Mouse (Mus musculus) left cerebral cortex, postnatal 25 days (tissue): Measurements from ENCODE around the gene Prr14l. TPM values are rescaled to one million over a fixed set of nuclear protein-coding genes. Genes with fewer than 3 reads are reported as not detected.

Experiments used
- DNase-seq, 2 experiments: peaks; one replicate each; pipeline ENCODE4 v3.0.0; 2022; ENCODE audit warnings: low spot score in 2 of 2, mixed read lengths in 1 of 2
- intact Hi-C: fragments of 180-260 bp; cut with DNase I; formaldehyde crosslinking; loops from one replicate; pipeline ENCODE4 v1.15.1; 2025
- total RNA-seq, 2 experiments: library from RNA; stranded (reverse); gene quantifications; 2 replicates each; pipeline ENCODE4 v1.2.3; 2021

Prr14l gene
- total RNA-seq, 2 experiments from 2014 or later = 41.2 to 43.0 TPM

DNA sequence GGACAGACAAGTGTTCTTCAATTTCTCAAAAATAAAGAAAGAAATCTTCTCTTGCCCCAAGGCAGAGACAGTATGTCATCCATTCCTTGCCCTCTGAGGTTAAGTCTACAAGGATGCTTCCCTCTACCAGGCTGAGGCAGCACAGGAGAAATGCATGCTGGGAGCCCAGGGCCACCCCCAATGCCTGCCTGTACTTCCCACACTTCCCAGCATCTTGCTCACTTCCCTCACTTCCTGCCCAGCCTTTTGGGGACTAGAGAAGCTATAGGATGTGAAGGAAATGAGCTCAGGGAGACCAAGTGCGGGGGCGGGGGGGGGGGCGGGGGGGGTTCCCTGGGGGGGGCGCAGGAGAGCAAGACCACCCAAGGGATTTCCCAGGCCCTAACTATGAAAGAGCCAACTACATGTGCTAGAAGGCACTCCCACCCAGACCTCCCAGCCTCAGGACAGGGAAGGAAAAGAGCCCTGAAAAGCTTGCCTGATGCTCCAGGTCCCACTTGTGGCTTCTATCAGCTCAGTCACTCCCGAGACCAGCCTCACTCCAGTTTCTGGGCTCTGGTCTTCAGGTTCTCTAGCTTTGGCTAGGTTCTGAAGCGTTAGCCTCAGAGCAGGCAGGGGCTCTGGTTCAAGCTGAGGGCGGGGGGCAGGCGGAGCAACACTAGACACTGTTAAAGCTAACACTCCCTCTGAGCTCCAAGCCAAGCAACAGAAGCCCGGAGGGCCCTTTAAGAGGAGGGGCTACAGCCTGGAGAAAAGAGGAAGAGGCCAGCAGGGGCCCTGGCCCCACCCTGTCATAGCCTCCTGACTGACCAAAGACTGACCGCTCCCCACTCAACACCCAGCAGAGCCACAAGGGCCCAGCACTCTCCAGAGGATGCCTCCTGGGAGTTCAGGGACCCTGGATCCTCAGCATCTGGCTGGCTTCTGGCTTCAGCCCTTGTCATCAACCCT lies 108.1 kb downstream of the Prr14l start:
- intact Hi-C loops = loop anchor here (2.0 to 10.0 kb wide), 3 partner anchors 31 to 289 kb away; no protein-coding TSS in a partner anchor
- peak; percentile 45 to 79 for DNase-seq

DNA sequence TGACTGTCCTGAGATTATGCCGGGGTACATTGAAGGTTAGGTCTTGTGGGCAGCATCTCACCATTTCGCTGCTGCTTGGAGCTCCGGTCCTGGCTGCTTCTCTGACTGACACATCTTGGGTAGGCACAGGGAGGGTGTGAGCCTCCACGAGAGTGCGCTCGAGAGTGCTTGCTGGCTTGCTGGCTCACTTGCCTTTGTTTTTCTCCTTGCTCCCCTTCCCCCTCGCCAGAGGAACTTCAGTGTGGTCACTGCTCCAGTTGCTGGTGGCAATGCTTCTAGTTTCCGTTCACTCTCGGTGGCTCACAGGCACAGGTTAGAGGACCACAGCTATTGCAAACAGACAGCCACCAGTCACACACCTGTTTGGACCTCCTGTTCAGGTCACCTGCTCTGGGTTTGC lies 111.9 kb downstream of the Prr14l start:
- DNase-seq = peak; percentile 85 to 93
- intact Hi-C loops = loop anchor here (1.0 to 10.0 kb wide), 2 partner anchors 43 to 293 kb away; partner anchors contain the start of gene Pisd

DNA sequence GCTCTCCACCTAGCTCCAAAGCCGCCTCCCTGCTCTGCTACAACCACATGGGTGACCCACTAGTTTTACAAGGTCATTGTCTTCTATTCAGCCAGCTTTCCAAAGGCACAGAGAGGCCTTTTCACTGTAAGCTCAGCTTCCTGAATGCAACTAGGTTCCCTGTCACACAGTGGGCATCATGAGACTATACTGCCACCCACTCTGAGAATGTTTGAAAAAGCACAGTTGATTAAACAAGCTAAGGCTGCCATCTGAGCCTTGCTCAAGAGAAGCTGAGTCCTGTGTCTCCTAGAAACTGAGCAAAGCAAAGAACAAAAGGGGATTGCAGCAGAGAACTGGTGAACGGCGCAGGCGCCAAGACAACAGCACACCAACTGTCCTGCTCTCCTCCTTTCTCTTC lies 112.7 kb downstream of the Prr14l start:
- peak; percentile 79 to 89 for DNase-seq
- intact Hi-C loops = loop anchor here (1.0 to 10.0 kb wide), 2 partner anchors 27 to 293 kb away; no protein-coding TSS in a partner anchor

DNA sequence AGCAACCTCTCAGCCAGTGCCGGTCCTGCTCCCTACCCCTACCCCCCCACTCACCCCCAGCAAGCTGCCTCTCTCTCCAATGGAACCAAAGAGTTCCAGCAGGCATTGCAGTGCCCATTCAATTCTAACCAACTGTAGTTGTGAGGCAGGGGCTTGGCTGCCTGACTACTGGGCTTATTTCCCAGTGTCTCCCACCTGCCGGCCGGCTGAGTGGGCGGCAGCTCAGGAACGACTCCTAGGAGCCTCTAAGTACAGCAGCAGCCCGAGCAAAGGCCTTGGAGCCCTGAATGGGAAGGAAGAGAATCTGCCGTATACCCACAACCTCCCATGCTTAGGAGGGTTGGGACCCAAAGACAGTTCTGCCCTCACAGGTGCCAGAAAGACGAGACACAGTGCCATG lies 113.2 kb downstream of the Prr14l start:
- intact Hi-C loops = loop anchor here (1.0 to 10.0 kb wide), 2 partner anchors 27 to 294 kb away; no protein-coding TSS in a partner anchor
- DNase-seq = peak; percentile 38 to 48

DNA sequence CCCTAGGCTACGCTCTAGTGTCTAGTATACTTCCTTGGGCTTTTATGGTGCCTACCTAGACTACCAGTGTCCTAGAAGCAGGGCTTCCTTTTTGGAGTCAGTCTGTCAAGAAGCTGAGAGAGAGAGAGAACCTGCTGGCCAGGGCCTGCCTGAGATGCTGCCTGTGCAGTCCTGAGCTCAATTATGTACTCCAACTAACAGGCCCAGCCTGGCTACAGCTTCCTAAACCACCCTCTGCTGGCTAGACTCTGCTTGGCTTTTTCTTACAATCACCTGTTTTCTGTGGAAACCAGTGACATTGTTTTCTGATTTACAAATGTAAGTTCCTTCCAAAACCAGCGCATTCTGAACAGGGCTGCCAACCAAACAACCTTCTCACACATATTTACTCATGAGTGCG lies 113.9 kb downstream of the Prr14l start:
- no peak for DNase-seq
- intact Hi-C loops = loop anchor here (10.0 kb wide), 1 partner anchor 295 kb away; no protein-coding TSS in a partner anchor

Other genes with a start within 250 kb of the Prr14l start
- gene Yes1, start 243.1 kb downstream of the Prr14l start, total RNA-seq = 10 to 100 TPM; 12.5 to 13.4 TPM
- gene Pisd, start 68.6 kb downstream of the Prr14l start, total RNA-seq = 10 to 100 TPM; 55.0 to 60.5 TPM
- not detected for gene Gm20671, start 27.1 kb downstream of the Prr14l start, total RNA-seq
- 10 to 100 TPM; 62.2 to 68.6 TPM for gene Depdc5, start 9.4 kb upstream of the Prr14l start, total RNA-seq
- 1,000 to 10,000 TPM; 1,163 to 1,279 TPM for gene Ywhah, start 164.6 kb upstream of the Prr14l start, total RNA-seq
- under 1 TPM in 1 of 2 experiments, not detected in 1; 0.07 TPM for gene Slc5a1, start 250.0 kb upstream of the Prr14l start, total RNA-seq